Mouse (Mus musculus) gastrocnemius, postnatal 36 days (tissue): ENCODE results near the gene Mgl2. TPM values are rescaled to one million over a fixed set of nuclear protein-coding genes. Genes with fewer than 3 reads are reported as not detected.
"Not testable (repeated sequence)": the region's sequence is repeated elsewhere in the genome, so short reads cannot be mapped to it uniquely, and the experiment has no call there.

ENCODE experiments used
- DNase-seq, 2 experiments: peaks; one replicate each; pipeline ENCODE4 v3.0.0; 2022
- intact Hi-C: fragments of 180-260 bp; cut with DNase I; formaldehyde crosslinking; loops from one replicate; pipeline ENCODE4 v1.15.1; 2025
- long read RNA-seq, 2 experiments: library from polyadenylated mRNA; stranded (forward); transcript quantifications; one replicate each; pipeline ENCODE4 v2.0.0; 2021
- total RNA-seq, 2 experiments: library from RNA; stranded (reverse); gene quantifications; 2 replicates each; pipeline ENCODE4 v1.2.3; 2021

Mgl2 gene
- 1 to 10 TPM; 1.1 to 1.2 TPM for total RNA-seq
- long read RNA-seq, experiment 1 = 0 reads
- long read RNA-seq, experiment 2, partial matches to known transcripts = 1 of 1 reads
- long read RNA-seq, experiment 2, other reads (novel, unspliced or antisense) = 0 of 1 reads

DNA sequence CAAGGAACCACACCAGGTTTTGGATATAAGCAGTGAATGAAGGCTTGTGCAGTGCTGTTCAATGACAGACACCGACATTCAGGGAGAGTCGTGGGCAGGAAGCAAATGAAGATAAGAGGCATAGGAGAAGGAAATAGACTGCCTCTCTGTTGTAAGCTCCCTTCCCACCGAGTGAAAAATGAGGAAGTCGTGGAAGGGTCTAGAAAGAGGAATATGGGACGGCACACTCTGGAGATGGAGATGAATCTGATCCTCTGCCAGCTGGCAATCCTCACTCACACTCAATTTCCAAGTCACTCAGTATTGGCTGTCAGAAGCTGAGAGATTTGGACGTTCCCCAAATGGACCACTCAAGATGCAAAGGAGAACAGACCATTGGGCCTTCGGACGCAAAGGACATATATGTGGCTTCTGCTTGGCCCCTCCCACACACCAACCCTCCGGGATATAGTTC, at the start of gene Mgl2:
TSS of gene Mgl2 (plus strand) at position 404 of the 454 bp plus-strand sequence.
- intact Hi-C loops = no loop called here
- DNase-seq = no peak

GRCm38 (mm10) chr11:70080803-70081590, 49.1 kb upstream of the Mgl2 start:
- intact Hi-C loops = no loop called here
- DNase-seq = no peak

GRCm38 (mm10) chr11:70084563-70084962, 45.6 kb upstream of the Mgl2 start:
- intact Hi-C loops = no loop called here
- no peak for DNase-seq

GRCm38 (mm10) chr11:70091986-70092783, 37.9 kb upstream of the Mgl2 start, which contains the start of gene Asgr2:
Asgr2 (plus strand) TSS chr11:70092644.
- intact Hi-C loops = no loop called here
- no peak for DNase-seq

- no peak for DNase-seq
- intact Hi-C loops = no loop called here
Measured at GRCm38 (mm10) chr11:70097396-70097795, 32.7 kb upstream of the Mgl2 start.

- intact Hi-C loops = no loop called here
- no peak for DNase-seq
Measured at GRCm38 (mm10) chr11:70099102-70099501, 31.0 kb upstream of the Mgl2 start.

DNA sequence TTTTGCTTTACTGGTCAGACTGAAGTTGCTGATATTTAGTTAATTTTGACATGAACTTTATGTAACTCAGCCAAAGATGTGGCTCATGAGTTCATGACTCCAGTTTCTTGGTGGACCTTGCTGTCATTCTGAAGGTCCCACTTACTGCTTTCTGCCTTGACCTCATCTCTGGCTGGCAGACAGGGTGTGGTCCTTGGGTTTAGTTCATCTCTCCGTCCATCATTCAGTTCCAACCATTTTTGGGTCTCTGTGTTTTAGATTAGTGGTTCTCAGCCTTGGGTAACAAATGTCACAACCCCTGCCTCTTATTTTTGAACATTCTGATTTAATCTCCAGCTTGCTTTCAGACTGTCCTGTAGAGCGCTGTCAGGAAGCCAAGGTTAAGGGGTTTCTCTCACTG, 30.3 kb upstream of the Mgl2 start:
- intact Hi-C loops = no loop called here
- no peak for DNase-seq

DNA sequence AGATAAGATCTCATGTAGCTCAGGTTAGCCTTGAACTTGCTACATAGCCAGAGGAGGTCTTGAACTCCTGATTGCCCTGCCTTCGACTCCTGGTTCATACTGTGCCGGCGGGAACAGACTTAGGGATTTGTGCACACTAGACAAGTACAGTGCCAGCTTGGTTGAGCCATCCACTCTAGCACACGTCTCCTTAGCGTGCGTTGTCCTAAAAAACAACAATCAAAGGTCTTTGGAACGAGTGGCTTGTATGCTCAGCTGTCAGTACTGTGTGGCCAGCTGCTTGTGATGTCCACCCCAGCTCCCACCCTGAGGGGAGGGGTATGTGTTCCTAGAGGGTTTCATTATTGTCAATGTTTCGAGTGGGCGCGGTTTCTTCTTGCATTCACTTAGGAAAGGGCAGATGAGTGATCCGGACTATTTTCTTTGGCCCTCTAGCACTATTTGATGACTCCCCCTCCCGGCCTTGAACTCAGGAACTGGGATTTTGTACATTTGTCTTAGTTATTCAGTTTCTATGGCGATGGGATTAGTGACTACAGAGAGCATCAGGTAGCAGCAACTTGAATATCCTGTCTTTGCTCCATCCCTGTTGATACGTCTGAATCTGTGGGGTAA, 26.3 kb upstream of the Mgl2 start:
- intact Hi-C loops = no loop called here
- DNase-seq = no peak

DNA sequence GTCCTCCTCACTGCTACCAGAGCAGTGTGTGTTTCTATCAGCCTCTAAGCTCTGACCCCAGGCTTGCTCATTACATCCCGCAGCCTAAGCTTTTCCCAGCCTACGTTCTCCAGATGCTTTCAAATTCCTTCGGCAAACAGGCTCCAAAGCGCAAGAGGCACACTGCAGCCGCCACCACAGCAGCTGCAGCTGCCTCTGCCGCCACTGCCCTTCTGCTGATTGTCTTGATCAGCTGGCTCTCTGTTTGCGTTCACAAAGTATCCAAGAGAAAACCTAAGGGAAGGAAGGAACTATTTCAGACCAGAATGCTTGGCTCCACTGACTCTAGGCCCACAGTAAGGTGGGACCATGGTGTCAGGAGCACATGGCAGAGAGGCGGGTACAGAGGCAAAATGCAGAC, 23.0 kb upstream of the Mgl2 start:
- intact Hi-C loops = no loop called here
- DNase-seq = no peak

- DNase-seq = no peak
- intact Hi-C loops = no loop called here
Measured at GRCm38 (mm10) chr11:70110146-70110545, 20.0 kb upstream of the Mgl2 start.

GRCm38 (mm10) chr11:70114562-70114961, 15.6 kb upstream of the Mgl2 start:
- no peak for DNase-seq
- intact Hi-C loops = no loop called here

- intact Hi-C loops = no loop called here
- DNase-seq = no peak
Measured at GRCm38 (mm10) chr11:70115901-70116300, 14.2 kb upstream of the Mgl2 start.

- intact Hi-C loops = not testable (repeated sequence)
Measured at GRCm38 (mm10) chr11:70135001-70135400, 4.9 kb downstream of the Mgl2 start.

GRCm38 (mm10) chr11:70135925-70136324, 5.8 kb downstream of the Mgl2 start:
- intact Hi-C loops, DNase-seq: not testable (repeated sequence)

More at GRCm38 (mm10) chr11:70135001-70135400, 4.9 kb downstream of the Mgl2 start:
- DNase-seq = not testable (repeated sequence)

DNA sequence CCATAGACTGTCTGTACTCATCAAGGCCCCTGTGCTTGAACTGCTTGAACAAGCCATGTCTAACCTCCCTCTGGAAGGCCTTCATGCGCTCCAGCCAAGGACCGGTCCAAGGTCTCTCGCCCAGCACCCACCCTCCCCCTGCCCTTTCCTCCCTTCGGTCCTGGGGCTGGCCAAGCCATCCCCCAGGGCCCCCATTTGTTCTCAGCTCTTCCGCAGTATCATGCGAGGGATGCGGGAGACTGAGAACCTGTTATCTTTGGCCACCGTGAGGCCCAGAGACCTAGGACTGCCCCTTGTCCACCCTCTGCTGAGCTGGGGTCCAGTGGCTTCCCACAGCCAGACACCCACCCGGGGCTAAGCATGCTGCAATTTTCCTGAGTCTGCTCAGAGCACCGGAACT, 9.0 kb downstream of the Mgl2 start:
- intact Hi-C loops = no loop called here
- DNase-seq = no peak

- intact Hi-C loops = no loop called here
Measured at GRCm38 (mm10) chr11:70151072-70151471, 20.9 kb downstream of the Mgl2 start.

GRCm38 (mm10) chr11:70155897-70156296, 25.8 kb downstream of the Mgl2 start, which contains the start of gene Clec10a:
Clec10a (plus strand) TSS chr11:70156197.
- intact Hi-C loops = not testable (repeated sequence)

More at GRCm38 (mm10) chr11:70151072-70151471, 20.9 kb downstream of the Mgl2 start:
- no peak for DNase-seq

DNA sequence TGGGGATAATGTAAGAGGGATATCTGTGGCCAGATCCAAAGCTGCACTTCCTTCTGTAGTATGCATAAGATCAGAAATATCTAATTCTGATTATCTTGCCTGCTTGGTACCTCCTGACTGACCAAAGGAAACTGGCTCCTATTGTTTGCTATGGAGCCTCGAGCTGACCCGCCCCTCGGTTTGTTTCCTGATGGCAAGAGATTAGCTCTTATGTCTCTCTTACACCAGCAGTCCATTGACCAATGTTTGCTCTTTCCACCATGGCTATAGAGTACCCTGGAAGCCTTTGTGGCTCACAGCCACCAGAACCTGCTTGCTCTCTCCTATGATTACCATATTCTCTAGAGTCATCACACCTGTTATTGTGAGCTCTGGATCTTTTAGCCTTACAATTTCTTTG, 32.2 kb downstream of the Mgl2 start:
- DNase-seq = no peak
- intact Hi-C loops = no loop called here

More at GRCm38 (mm10) chr11:70155897-70156296, 25.8 kb downstream of the Mgl2 start, which contains the start of gene Clec10a:
- not testable (repeated sequence) for DNase-seq

- intact Hi-C loops = no loop called here
- no peak for DNase-seq
Measured at GRCm38 (mm10) chr11:70165972-70166921, 36.1 kb downstream of the Mgl2 start.
